Mouse (Mus musculus) MEL (cell line): Measurements from ENCODE around the gene Gm9048.
"Not testable (repeated sequence)": the region's sequence is repeated elsewhere in the genome, so short reads cannot be mapped to it uniquely, and the experiment has no call there.

Source experiments
- CTCF ChIP-seq, 3 experiments: IDR thresholded peaks in 2 of 3; conservative IDR thresholded peaks in 1 of 3; 2 replicates each; pipeline ENCODE4 v1.5.1; 2011 to 2012; ENCODE audit warnings: low read length in 3 of 3, low read depth in 2 of 3, mild to moderate bottlenecking in 2 of 3, improper control_type of control experiment in 1 of 3, inconsistent platforms in 1 of 3, mixed read lengths in 1 of 3, moderate library complexity in 1 of 3; ENCODE audit not compliant: control insufficient read depth in 1 of 3, insufficient read depth in 1 of 3, poor library complexity in 1 of 3, severe bottlenecking in 1 of 3
- MAFK ChIP-seq: IDR thresholded peaks from 2 replicates; pipeline ENCODE4 v1.6.1; 2011; ENCODE audit warnings: low read depth, mild to moderate bottlenecking, low read length, improper control_type of control experiment, borderline replicate concordance
- MAZ ChIP-seq: IDR thresholded peaks from 2 replicates; pipeline ENCODE4 v1.6.1; 2012; ENCODE audit warnings: low read depth, mild to moderate bottlenecking, inconsistent platforms, low read length, improper control_type of control experiment
- POLR2AphosphoS2 ChIP-seq: IDR thresholded peaks from 2 replicates; pipeline ENCODE4 v1.6.1; 2011; ENCODE audit warnings: low read length, improper control_type of control experiment
- TAL1 ChIP-seq: IDR thresholded peaks from 2 replicates; pipeline ENCODE4 v1.6.1; 2012; ENCODE audit warnings: mild to moderate bottlenecking, inconsistent platforms, low read length, moderate library complexity, mixed read lengths
- ZKSCAN1 ChIP-seq: IDR thresholded peaks from 2 replicates; pipeline ENCODE4 v1.6.1; 2012; ENCODE audit warnings: low read depth, mild to moderate bottlenecking, inconsistent platforms, low read length, improper control_type of control experiment, moderate library complexity

- TF ChIP-seq CTCF (IDR thresholded peaks at IDR 0.05 in 2 of 3, conservative IDR thresholded peaks at IDR 0.05 in 1 of 3; ENCODE audit: control insufficient read depth in 1 of 3, insufficient read depth in 1 of 3, low read depth in 2 of 3, low read length in 3 of 3, poor library complexity in 1 of 3, severe bottlenecking in 1 of 3); MAZ; MAFK; ZKSCAN1; TAL1; POLR2AphosphoS2: not testable (repeated sequence)
These were observed 21.6 kb downstream of the Gm9048 start, which contains the start of gene Gm9040 for GRCm38 (mm10) chr10:118326869-118327268.
